Mouse (Mus musculus) spleen, postnatal 10 days (tissue): ENCODE measurements around the gene Tnfsf11.

Experiments
- DNase-seq, 2 experiments: peaks; one replicate each; pipeline ENCODE4 v3.0.0; 2021 to 2022; ENCODE audit warnings: low spot score in 2 of 2

Tnfsf11 gene

GRCm38 (mm10) chr14:78287906-78288800 is 19.7 kb downstream of the Tnfsf11 start:
- peak in 1 of 2 experiments; percentile 42 for DNase-seq

- no peak for DNase-seq
These were observed 21.8 kb downstream of the Tnfsf11 start for GRCm38 (mm10) chr14:78286011-78286548.

GRCm38 (mm10) chr14:78282490-78282889 is 25.4 kb downstream of the Tnfsf11 start:
- DNase-seq, result no peak

GRCm38 (mm10) chr14:78276395-78276930 is 31.4 kb downstream of the Tnfsf11 start:
- no peak for DNase-seq

GRCm38 (mm10) chr14:78274851-78275250 is 33.0 kb downstream of the Tnfsf11 start:
- DNase-seq, result no peak

- no peak for DNase-seq
These were observed 33.7 kb downstream of the Tnfsf11 start for GRCm38 (mm10) chr14:78274146-78274545.

GRCm38 (mm10) chr14:78273571-78273970 is 34.3 kb downstream of the Tnfsf11 start:
- DNase-seq, result peak; percentile 9 to 71

GRCm38 (mm10) chr14:78264876-78265275 is 43.0 kb downstream of the Tnfsf11 start:
- DNase-seq, result no peak

- DNase-seq, result no peak
These were observed 45.2 kb downstream of the Tnfsf11 start for GRCm38 (mm10) chr14:78262596-78262995.

- no peak for DNase-seq
These were observed 46.6 kb downstream of the Tnfsf11 start for GRCm38 (mm10) chr14:78261246-78261645.

GRCm38 (mm10) chr14:78254017-78254416 is 53.8 kb downstream of the Tnfsf11 start:
- no peak for DNase-seq

- DNase-seq, result no peak
These were observed 61.2 kb downstream of the Tnfsf11 start for GRCm38 (mm10) chr14:78246601-78247000.

- DNase-seq, result no peak
These were observed 63.0 kb downstream of the Tnfsf11 start for GRCm38 (mm10) chr14:78244811-78245210.

GRCm38 (mm10) chr14:78239346-78239745 is 68.5 kb downstream of the Tnfsf11 start:
- DNase-seq, result no peak

- DNase-seq, result no peak
These were observed 70.6 kb downstream of the Tnfsf11 start for GRCm38 (mm10) chr14:78237238-78237637.

- DNase-seq, result no peak
These were observed 71.7 kb downstream of the Tnfsf11 start for GRCm38 (mm10) chr14:78236144-78236543.

GRCm38 (mm10) chr14:78235296-78235695 is 72.5 kb downstream of the Tnfsf11 start:
- DNase-seq, result no peak

GRCm38 (mm10) chr14:78229012-78229411 is 78.8 kb downstream of the Tnfsf11 start:
- no peak for DNase-seq
